In genomic region chr19:5277140-5277539, GRCm38 (mm10) we compare ENCODE assay signal across 18 mouse cellular contexts. TPM values are rescaled to one million over a fixed set of nuclear protein-coding genes. Genes with fewer than 3 reads are reported as not detected.
DNase-seq lines count a peak whose midpoint lies in the region; ATAC-seq and TF ChIP-seq lines count a peak whose summit lies in the region.
"Had no signal": no experiment of that assay in that cellular context is flagged by ENCODE, and none has a peak within 500 bp of the region (broad histone marks: within the 10 kb centered on the region; RNA-seq: fewer than 3 reads in every experiment).

No protein-coding gene starts in this region.

- WGBS in lung, embryonic 14.5 days: 89% methylated on average over 3 of the region's 3 CpGs

- H3K4me3 ChIP-seq in lung, embryonic 14.5 days (ENCODE audit: low read depth, low read length): no peak overlapping the region
- H3K4me3 ChIP-seq: erythroblast, embryonic 14.5 days; neural tube, embryonic 12.5 days; stomach, embryonic 15.5 days had no signal

- no peak for ATAC-seq in lung, embryonic 14.5 days (ENCODE audit: insufficient read depth)

- no peaks in the 10 kb centered on the region for H3K27me3 ChIP-seq in lung, embryonic 14.5 days (ENCODE audit: insufficient read depth, low read length)
- H3K27me3 ChIP-seq: neural tube, embryonic 12.5 days; stomach, embryonic 15.5 days had no signal

- no peak overlapping the region for H3K9ac ChIP-seq in lung, embryonic 14.5 days
- H3K9ac ChIP-seq: neural tube, embryonic 12.5 days; stomach, embryonic 15.5 days had no signal

- peaks cover 80% of the 10 kb centered on the region for H3K36me3 ChIP-seq in lung, embryonic 14.5 days (ENCODE audit: insufficient read depth)

- H3K4me1 ChIP-seq in lung, embryonic 14.5 days (ENCODE audit: insufficient read depth): no peaks in the 10 kb centered on the region

- no peaks in the 10 kb centered on the region for H3K9me3 ChIP-seq in lung, embryonic 14.5 days (ENCODE audit: low read depth, low read length)
- H3K9me3 ChIP-seq: G1E; neural tube, embryonic 12.5 days; stomach, embryonic 15.5 days had no signal

- peak; percentile 68 for DNase-seq in heart, adult 11 months
- no peak for DNase-seq in heart, adult 8-10 months (ENCODE audit: low spot score)
- peak; percentile 44 for DNase-seq in lung, embryonic 14.5 days
- no peak for DNase-seq in lung, adult 18-20 months
- peak; percentile 29 to 52 for DNase-seq in B cell, adult 2 months
- DNase-seq in ZHBTc4 (ENCODE audit: low read depth, low spot score): peak; percentile 51
- no peak for DNase-seq in spleen, adult 18-20 months
- DNase-seq in layer of hippocampus, postnatal 25 days (ENCODE audit: extremely low spot score in 1 of 2, low spot score in 1 of 2): no peak
- DNase-seq: cerebellum, postnatal 14 days; kidney, postnatal 36 days had no signal

- H3K4me2 ChIP-seq in lung, embryonic 14.5 days: no peak overlapping the region
- H3K4me2 ChIP-seq: neural tube, embryonic 12.5 days; stomach, embryonic 15.5 days had no signal

- TF ChIP-seq CTCF in lung, embryonic 14.5 days (IDR thresholded peaks at IDR 0.05; ENCODE audit: low read depth): peak; percentile 38; the same call in 1 of the 2 replicates

- no peak overlapping the region for H3K27ac ChIP-seq in lung, embryonic 14.5 days (ENCODE audit: low read depth)
- H3K27ac ChIP-seq: neural tube, embryonic 12.5 days; stomach, embryonic 15.5 days had no signal

RNA-seq across cellular contexts. Expression of gene Pacs1, which starts 4.2 kb away (rescaled TPM):
- total RNA-seq in heart, adult 8-10 months (2022): 10 to 100 TPM; 18.6 to 21.9 (median 20.8) TPM
- 27.8 and 31.8 TPM in 2 replicates for polyA plus RNA-seq in lung, embryonic 14.5 days (2014; fragmentation: Nextera tagmentation; extraction: Ambion mirVana)
- 10 to 100 TPM; 54.2 to 57.6 TPM for total RNA-seq in layer of hippocampus, postnatal 25 days (2021)

RNA-seq across cellular contexts. Expression of gene Sf3b2, which starts 18.1 kb away (rescaled TPM):
- total RNA-seq in heart, adult 8-10 months (2022): 100 to 1,000 TPM; 108 to 125 (median 119) TPM
- polyA plus RNA-seq in lung, embryonic 14.5 days (2014; fragmentation: Nextera tagmentation; extraction: Ambion mirVana): 334 and 368 TPM in 2 replicates
- 100 to 1,000 TPM; 201 to 202 TPM for total RNA-seq in layer of hippocampus, postnatal 25 days (2021)

RNA-seq across cellular contexts. Expression of gene Gal3st3, which starts 21.0 kb away (rescaled TPM):
- 10 to 100 TPM; 22.3 to 32.9 (median 25.1) TPM for total RNA-seq in heart, adult 8-10 months (2022)
- 2.2 and 2.9 TPM in 2 replicates for polyA plus RNA-seq in lung, embryonic 14.5 days (2014; fragmentation: Nextera tagmentation; extraction: Ambion mirVana)
- total RNA-seq in layer of hippocampus, postnatal 25 days (2021): 100 to 1,000 TPM; 114 to 129 TPM
- total RNA-seq: liver, adult 2 months; megakaryocyte-erythroid progenitor cell, adult 5-6 weeks had no signal
- polyA plus RNA-seq: erythroblast, embryonic 14.5 days; G1E; liver, adult 2 months had no signal

RNA-seq across cellular contexts. Expression of gene Catsper1, which starts 58.4 kb away (rescaled TPM):
- total RNA-seq in heart, adult 8-10 months (2022): not detected
- polyA plus RNA-seq in lung, embryonic 14.5 days (2014; fragmentation: Nextera tagmentation; extraction: Ambion mirVana): not detected in 2 replicates
- not detected for total RNA-seq in layer of hippocampus, postnatal 25 days (2021)
- total RNA-seq: G1E; left cerebral cortex, adult 8-10 months; liver, adult 2 months; megakaryocyte-erythroid progenitor cell, adult 5-6 weeks had no signal
- polyA plus RNA-seq: erythroblast, embryonic 14.5 days; G1E; heart, embryonic 14.5 days; liver, adult 2 months; neural tube, embryonic 12.5 days; stomach, embryonic 15.5 days had no signal

Comparison
In these comparisons a context has a peak if more than half of its experiments do, and no peak if none do; other contexts are left out.
1. DNase-seq: peak in heart, adult 11 months (single experiment), lung, embryonic 14.5 days (single experiment), B cell, adult 2 months (2 of 2) and ZHBTc4 (single experiment); none in heart, adult 8-10 months (single experiment), lung, adult 18-20 months (0 of 2), spleen, adult 18-20 months (0 of 2) and layer of hippocampus, postnatal 25 days (0 of 2).